In the genomic region with DNA sequence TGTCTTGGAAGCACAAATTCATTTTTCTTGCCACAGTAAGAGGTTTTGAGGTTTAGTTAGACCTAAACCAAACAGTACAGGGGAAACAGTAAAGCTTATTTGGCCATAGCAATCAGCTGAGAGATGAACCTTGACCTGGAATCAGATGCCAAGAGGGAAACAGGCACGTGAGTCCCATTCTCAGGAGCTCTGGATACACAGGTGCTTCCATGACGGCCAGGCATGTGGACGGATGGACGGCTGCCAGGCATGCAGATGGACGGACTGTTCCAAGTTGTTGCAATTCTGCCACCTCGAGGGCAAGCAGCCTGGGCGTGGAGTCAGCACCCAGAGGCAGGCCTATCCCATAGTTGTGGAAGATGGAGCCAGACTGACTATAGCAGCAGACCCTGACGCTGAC, we compare ENCODE assay signal across 10 mouse cellular contexts. TPM values are rescaled to one million over a fixed set of nuclear protein-coding genes. Genes with fewer than 3 reads are reported as not detected.
DNase-seq lines count a peak whose midpoint lies in the region; ATAC-seq lines count a peak whose summit lies in the region.
"Had no signal": no experiment of that assay in that cellular context is flagged by ENCODE, and none has a peak within 500 bp of the region (broad histone marks: within the 10 kb centered on the region; RNA-seq: fewer than 3 reads in every experiment).

No protein-coding gene starts in this region.

- H3K27ac ChIP-seq in midbrain, embryonic 15.5 days: no peak overlapping the region
- H3K27ac ChIP-seq in hindbrain, embryonic 10.5 days: no peak overlapping the region
- H3K27ac ChIP-seq: hindbrain, embryonic 14.5 days; limb, embryonic 13.5 days had no signal

- peak; percentile 76 for DNase-seq in left cerebral cortex, postnatal 4 days
- no peak for DNase-seq in left cerebral cortex, postnatal 36 days (ENCODE audit: low spot score in 2 of 2)
- DNase-seq in cerebellum, postnatal 10 days: peak; percentile 90 to 92
- peak; percentile 92 to 95 for DNase-seq in kidney, adult 8-10 months
- peak; percentile 80 for DNase-seq in testis, postnatal 10 days (ENCODE audit: low spot score)
- DNase-seq in hindbrain, embryonic 10.5 days (ENCODE audit: low spot score): no peak
- DNase-seq: thymus, adult 2 months had no signal

- intact Hi-C loops in left cerebral cortex, postnatal 4 days (cut with DNase I): no loop called here
- intact Hi-C loops in left cerebral cortex, postnatal 36 days (cut with DNase I): loop anchor here (5.0 kb wide), 2 partner anchors 32 to 102 kb away; no protein-coding TSS in a partner anchor

- H3K9me3 ChIP-seq in midbrain, embryonic 15.5 days: no peaks in the 10 kb centered on the region
- no peaks in the 10 kb centered on the region for H3K9me3 ChIP-seq in hindbrain, embryonic 10.5 days
- H3K9me3 ChIP-seq: limb, embryonic 13.5 days had no signal

- no peak overlapping the region for H3K4me3 ChIP-seq in midbrain, embryonic 15.5 days
- no peak overlapping the region for H3K4me3 ChIP-seq in hindbrain, embryonic 10.5 days
- H3K4me3 ChIP-seq: limb, embryonic 13.5 days had no signal

- no peaks in the 10 kb centered on the region; the same call in 1 of the 2 replicates for H3K36me3 ChIP-seq in midbrain, embryonic 15.5 days (replicated peaks)
- peaks cover 22% of the 10 kb centered on the region for H3K36me3 ChIP-seq in hindbrain, embryonic 10.5 days

- no peak overlapping the region for H3K4me2 ChIP-seq in midbrain, embryonic 15.5 days
- H3K4me2 ChIP-seq: hindbrain, embryonic 14.5 days; limb, embryonic 13.5 days had no signal

- ATAC-seq in midbrain, embryonic 15.5 days (replicated peaks): no peak

- H3K27me3 ChIP-seq in midbrain, embryonic 15.5 days (replicated peaks): no peaks in the 10 kb centered on the region
- no peaks in the 10 kb centered on the region for H3K27me3 ChIP-seq in hindbrain, embryonic 10.5 days (ENCODE audit: insufficient read depth, poor library complexity, severe bottlenecking)
- H3K27me3 ChIP-seq: limb, embryonic 13.5 days had no signal

- WGBS in midbrain, embryonic 15.5 days: 89% methylated on average over 8 of the region's 8 CpGs
- 88% methylated on average over 8 of the region's 8 CpGs for WGBS in hindbrain, embryonic 10.5 days

- no peaks in the 10 kb centered on the region for H3K4me1 ChIP-seq in midbrain, embryonic 15.5 days
- no peaks in the 10 kb centered on the region for H3K4me1 ChIP-seq in hindbrain, embryonic 10.5 days (replicated peaks)

- no peak overlapping the region for H3K9ac ChIP-seq in midbrain, embryonic 15.5 days
- H3K9ac ChIP-seq: hindbrain, embryonic 14.5 days had no signal

RNA-seq across cellular contexts. Expression of gene Tmem222, which starts 37.3 kb away (rescaled TPM):
- total RNA-seq in left cerebral cortex, postnatal 4 days (2021): 10 to 100 TPM; 73.7 to 74.9 TPM
- 10 to 100 TPM; 87.9 to 96.5 TPM for total RNA-seq in left cerebral cortex, postnatal 36 days (2021)
- polyA plus RNA-seq in midbrain, embryonic 15.5 days (2015; fragmentation: Nextera tagmentation; extraction: Ambion mirVana): 118 and 120 TPM in 2 replicates
- polyA plus RNA-seq in hindbrain, embryonic 10.5 days (2016; fragmentation: Nextera tagmentation; extraction: Ambion mirVana): 82.8 and 87.8 TPM in 2 replicates

RNA-seq across cellular contexts. Expression of gene Wdtc1, which starts 38.4 kb away (rescaled TPM):
- total RNA-seq in left cerebral cortex, postnatal 4 days (2021): 10 to 100 TPM; 52.0 to 52.9 TPM
- total RNA-seq in left cerebral cortex, postnatal 36 days (2021): 10 to 100 TPM; 58.6 to 59.8 TPM
- 23.2 and 26.3 TPM in 2 replicates for polyA plus RNA-seq in midbrain, embryonic 15.5 days (2015; fragmentation: Nextera tagmentation; extraction: Ambion mirVana)
- polyA plus RNA-seq in hindbrain, embryonic 10.5 days (2016; fragmentation: Nextera tagmentation; extraction: Ambion mirVana): 19.5 and 22.0 TPM in 2 replicates

RNA-seq across cellular contexts. Expression of gene Sytl1, which starts 52.0 kb away (rescaled TPM):
- total RNA-seq in left cerebral cortex, postnatal 4 days (2021): under 1 TPM; 0.42 to 0.44 TPM
- total RNA-seq in left cerebral cortex, postnatal 36 days (2021): 1 to 10 TPM; 2.2 to 2.3 TPM
- polyA plus RNA-seq in midbrain, embryonic 15.5 days (2015; fragmentation: Nextera tagmentation; extraction: Ambion mirVana): 0.56 and 0.65 TPM in 2 replicates
- 1.2 and 1.6 TPM in 2 replicates for polyA plus RNA-seq in hindbrain, embryonic 10.5 days (2016; fragmentation: Nextera tagmentation; extraction: Ambion mirVana)

RNA-seq across cellular contexts. Expression of gene Slc9a1, which starts 54.6 kb away (rescaled TPM):
- total RNA-seq in left cerebral cortex, postnatal 4 days (2021): 10 to 100 TPM; 30.4 to 36.2 TPM
- total RNA-seq in left cerebral cortex, postnatal 36 days (2021): 10 to 100 TPM; 48.8 to 56.9 TPM
- 9.9 and 11.1 TPM in 2 replicates for polyA plus RNA-seq in midbrain, embryonic 15.5 days (2015; fragmentation: Nextera tagmentation; extraction: Ambion mirVana)
- polyA plus RNA-seq in hindbrain, embryonic 10.5 days (2016; fragmentation: Nextera tagmentation; extraction: Ambion mirVana): 8.0 and 8.6 TPM in 2 replicates

Comparison
In these comparisons a context has a peak if more than half of its experiments do, and no peak if none do; other contexts are left out.
1. DNase-seq: peak in left cerebral cortex, postnatal 4 days (single experiment), cerebellum, postnatal 10 days (2 of 2), kidney, adult 8-10 months (2 of 2) and testis, postnatal 10 days (single experiment); none in left cerebral cortex, postnatal 36 days (0 of 2) and hindbrain, embryonic 10.5 days (single experiment).